Mouse (Mus musculus) embryonic facial prominence, embryonic 10.5 days (tissue): ENCODE measurements around the gene Hikeshi. TPM values are rescaled to one million over a fixed set of nuclear protein-coding genes. Genes with fewer than 3 reads are reported as not detected.

Source experiments
- DNase-seq: peaks from one replicate; pipeline ENCODE4 v3.0.0-alpha.2; 2017; ENCODE audit warnings: low spot score
- H3K27ac ChIP-seq: fragments of 300-500 bp; sonication (generic); replicated peaks from 2 replicates; pipeline ENCODE4 v1.5.1; 2016; ENCODE audit warnings: mild to moderate bottlenecking
- H3K27me3 ChIP-seq: fragments of 300-500 bp; sonication (generic); replicated peaks from 2 replicates; pipeline ENCODE4 v1.6.1; 2016; ENCODE audit warnings: low read depth, mild to moderate bottlenecking; ENCODE audit not compliant: poor library complexity, severe bottlenecking
- H3K36me3 ChIP-seq: fragments of 300-500 bp; sonication (generic); replicated peaks from 2 replicates; pipeline ENCODE4 v1.6.1; 2016; ENCODE audit warnings: mild to moderate bottlenecking, moderate library complexity
- H3K4me1 ChIP-seq: fragments of 300-500 bp; sonication (generic); 2 replicates; pipeline ENCODE4 v1.6.1; 2016
- H3K4me3 ChIP-seq: fragments of 300-500 bp; sonication (generic); 2 replicates; pipeline ENCODE4 v1.5.1; 2016; ENCODE audit warnings: mild to moderate bottlenecking, moderate library complexity
- H3K9me3 ChIP-seq: fragments of 300-500 bp; sonication (generic); 2 replicates; pipeline ENCODE4 v1.6.1; 2016; ENCODE audit warnings: mild to moderate bottlenecking
- WGBS: fragments of 180-500 bp; shearing (Covaris S2); methylation state at CpG from one replicate; pipeline ENCODE4 v1.1.7; 2016; 5-methylcytosine and 5-hydroxymethylcytosine counted together
- polyA plus RNA-seq: library from polyadenylated mRNA; unstranded; fragments of >200 nt; fragmentation: Nextera tagmentation; extraction: Ambion mirVana; gene quantifications from 2 replicates; pipeline ENCODE4 v1.2.1, GENCODE M21; 2016

The Hikeshi gene
- polyA plus RNA-seq, 1 experiment from 2014 or later: 149 TPM

DNA sequence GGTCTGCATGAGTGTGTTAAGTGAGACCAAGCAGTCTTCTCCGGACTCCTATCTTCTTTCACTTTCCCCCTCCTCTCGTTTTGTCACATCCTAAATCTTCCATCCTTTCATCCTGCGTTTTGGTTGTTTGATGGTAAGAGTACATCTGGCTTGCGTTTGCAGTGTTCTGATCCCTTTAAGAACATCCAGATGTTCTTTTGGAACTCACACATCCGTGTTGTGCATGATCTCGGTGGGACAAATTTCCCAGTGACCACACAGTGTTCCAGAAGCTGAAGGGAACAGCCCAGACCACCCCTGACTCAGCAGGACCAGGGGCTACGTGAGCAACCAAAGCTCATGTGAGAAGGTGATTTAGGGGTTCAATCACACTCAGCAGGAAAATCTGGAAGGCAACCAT lies 32.6 kb downstream of the Hikeshi start:
- DNase-seq: peak; percentile 21
- WGBS: 41% methylated on average over 7 of the region's 7 CpGs
- H3K9me3 ChIP-seq: no peaks in the 10 kb centered on the region
- H3K27ac ChIP-seq: no peak overlapping the region
- H3K4me3 ChIP-seq: no peak overlapping the region
- H3K36me3 ChIP-seq: no peaks in the 10 kb centered on the region
- peaks cover 19% of the 10 kb centered on the region for H3K4me1 ChIP-seq
- H3K27me3 ChIP-seq: no peaks in the 10 kb centered on the region

DNA sequence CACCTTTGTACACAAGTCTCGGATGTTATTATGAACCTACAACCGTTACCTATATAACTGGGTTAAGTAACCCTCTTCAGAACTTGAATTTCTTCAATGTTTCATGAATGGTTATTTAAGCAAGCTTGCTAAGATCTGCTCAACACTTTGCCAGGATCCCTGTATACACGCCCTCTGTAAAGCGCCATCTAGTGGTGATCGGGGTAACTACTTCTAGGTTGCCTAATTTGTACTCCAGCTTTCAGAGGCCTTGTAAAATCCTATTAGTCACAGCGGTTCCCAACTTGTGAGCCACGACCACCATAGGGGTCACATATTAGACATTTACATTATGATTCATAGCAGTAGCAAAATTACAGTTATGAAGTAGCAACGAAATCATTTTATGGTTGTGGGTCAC lies 33.1 kb downstream of the Hikeshi start:
- 17% methylated on average over 8 of the region's 8 CpGs for WGBS
- no peaks in the 10 kb centered on the region for H3K36me3 ChIP-seq
- no peaks in the 10 kb centered on the region for H3K27me3 ChIP-seq
- peaks cover 23% of the 10 kb centered on the region for H3K4me1 ChIP-seq
- H3K9me3 ChIP-seq: no peaks in the 10 kb centered on the region
- no peak overlapping the region for H3K27ac ChIP-seq
- DNase-seq: peak; percentile 75
- no peak overlapping the region for H3K4me3 ChIP-seq

DNA sequence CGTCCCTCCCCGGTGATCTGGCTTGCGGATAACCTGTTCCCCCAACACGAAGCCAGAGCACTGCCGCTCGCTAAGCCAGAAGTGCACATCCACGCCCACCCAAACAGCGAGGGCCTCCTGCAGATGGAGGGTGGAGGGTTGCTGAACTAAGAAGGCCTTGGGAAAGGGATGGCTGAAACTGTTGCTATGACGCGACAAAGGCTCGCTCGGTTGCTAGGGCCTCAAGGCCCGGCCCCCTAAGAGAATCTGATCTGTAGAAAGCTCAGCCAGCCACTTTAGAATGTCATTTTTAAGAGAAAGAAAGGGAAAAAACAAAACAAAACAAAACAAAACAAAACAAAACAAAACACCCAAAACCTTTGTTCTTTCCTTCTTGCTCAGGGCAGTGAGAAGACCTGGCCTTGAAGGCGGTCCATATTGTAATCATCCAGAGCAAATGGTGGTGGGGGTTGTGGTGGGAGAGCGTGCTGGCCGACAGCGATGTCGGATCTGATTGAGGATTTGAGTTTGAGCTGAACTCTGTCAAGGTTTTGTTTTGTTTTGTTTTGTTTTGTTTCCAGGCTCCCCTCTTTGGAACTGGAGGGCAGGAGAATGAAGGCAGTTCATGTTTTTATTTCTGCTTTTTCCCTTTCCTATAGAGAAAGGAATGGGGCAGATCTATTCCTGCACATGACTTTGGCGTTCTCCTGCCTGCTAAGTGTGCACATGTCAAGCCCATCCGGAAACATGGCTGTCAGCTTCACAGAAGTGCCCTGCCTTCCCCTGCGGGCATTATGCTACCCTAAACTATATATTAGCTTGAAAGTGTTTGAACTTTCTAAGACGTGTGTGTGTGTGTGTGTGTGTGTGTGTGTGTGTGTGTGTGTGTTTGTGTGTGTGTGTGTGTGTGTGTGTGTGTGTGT lies 37.3 kb downstream of the Hikeshi start, which contains the start of gene Ccdc81:
Gene Ccdc81, minus strand, starts transcription at position 188 of the 902 bp plus-strand sequence.
- H3K36me3 ChIP-seq: no peaks in the 10 kb centered on the region
- H3K9me3 ChIP-seq: no peaks in the 10 kb centered on the region
- H3K4me1 ChIP-seq: peaks cover 18% of the 10 kb centered on the region
- peak within 1 kb of the TSS; percentile 25; the same call in 1 of the 2 replicates for H3K4me3 ChIP-seq
- WGBS: 35% methylated on average over 22 of the region's 22 CpGs
- no peaks in the 10 kb centered on the region for H3K27me3 ChIP-seq
- H3K27ac ChIP-seq: no peak within 1 kb of the TSS
- DNase-seq: peak; percentile 59

DNA sequence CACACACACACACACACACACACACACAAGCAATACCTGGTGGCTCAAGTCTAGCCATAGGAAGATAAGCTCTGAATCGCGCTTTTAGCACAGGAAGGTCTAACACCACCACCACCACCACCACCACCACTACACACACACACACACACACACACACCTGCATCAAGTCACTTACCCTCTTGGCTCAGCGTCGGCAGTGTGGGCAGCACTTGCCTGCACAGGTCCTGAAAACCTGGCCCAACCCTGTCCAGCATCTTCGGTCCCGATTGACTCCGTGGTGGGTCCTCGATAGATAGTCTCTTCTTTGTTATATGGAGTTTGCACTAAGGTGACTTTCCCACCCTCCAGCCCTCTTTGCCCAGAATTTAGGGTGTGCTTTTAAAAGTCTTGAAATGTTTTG lies 38.0 kb downstream of the Hikeshi start:
- H3K9me3 ChIP-seq: no peaks in the 10 kb centered on the region
- 90% methylated on average over 8 of the region's 8 CpGs for WGBS
- DNase-seq: no peak
- H3K27ac ChIP-seq: no peak overlapping the region
- peak overlapping the region; percentile 25; the same call in 1 of the 2 replicates for H3K4me3 ChIP-seq
- H3K4me1 ChIP-seq: peaks cover 11% of the 10 kb centered on the region
- no peaks in the 10 kb centered on the region for H3K36me3 ChIP-seq
- H3K27me3 ChIP-seq: no peaks in the 10 kb centered on the region

DNA sequence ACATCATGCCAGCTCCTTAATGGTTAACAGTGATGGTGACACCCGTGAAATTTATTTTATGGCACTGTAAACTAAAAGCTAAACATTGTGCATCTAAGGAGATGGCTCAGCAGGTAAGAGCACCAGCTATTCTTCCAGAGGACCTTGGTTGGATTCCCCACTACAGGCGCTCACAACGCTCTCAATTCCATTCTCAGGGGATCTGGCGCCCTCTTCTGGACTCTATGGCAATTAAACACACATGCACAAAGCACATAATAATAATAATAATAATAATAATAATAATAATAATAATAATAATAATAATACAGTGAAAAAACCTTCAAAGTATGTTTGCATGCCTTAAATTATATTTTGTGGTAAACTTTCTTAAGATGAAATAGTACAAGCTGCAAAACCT lies 49.1 kb downstream of the Hikeshi start:
- Histone ChIP-seq H3K27ac (no peak overlapping the region), H3K4me3 (no peak overlapping the region), H3K27me3 (no peaks in the 10 kb centered on the region), H3K36me3 (no peaks in the 10 kb centered on the region), H3K9me3 (no peaks in the 10 kb centered on the region), H3K4me1 (no peaks in the 10 kb centered on the region)
- 23% methylated on average over 4 of the region's 4 CpGs for WGBS
- DNase-seq: peak; percentile 26

DNA sequence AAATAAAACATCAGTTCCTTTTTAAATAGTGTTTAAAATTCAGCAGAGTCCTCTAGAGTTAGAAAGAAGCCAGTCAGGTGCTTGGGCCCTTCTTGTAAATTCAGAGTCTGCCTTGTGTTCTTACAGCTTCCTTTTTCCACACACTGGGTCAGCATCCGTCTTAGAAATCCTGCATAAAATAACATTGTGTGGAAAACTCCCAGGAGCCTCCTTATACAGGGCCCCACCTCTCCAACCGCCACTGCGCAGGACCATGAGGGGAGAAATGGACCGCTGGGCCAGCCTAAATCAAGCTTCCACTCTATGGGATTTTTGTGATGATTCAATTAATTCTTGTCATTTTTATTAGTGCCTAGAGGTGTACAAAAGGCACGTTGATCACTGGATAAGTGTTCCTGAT lies 49.6 kb downstream of the Hikeshi start:
- H3K4me1 ChIP-seq: no peaks in the 10 kb centered on the region
- no peak overlapping the region for H3K4me3 ChIP-seq
- H3K36me3 ChIP-seq: no peaks in the 10 kb centered on the region
- no peaks in the 10 kb centered on the region for H3K9me3 ChIP-seq
- no peaks in the 10 kb centered on the region for H3K27me3 ChIP-seq
- WGBS: 82% methylated on average over 5 of the region's 5 CpGs
- DNase-seq: no peak
- H3K27ac ChIP-seq: no peak overlapping the region

DNA sequence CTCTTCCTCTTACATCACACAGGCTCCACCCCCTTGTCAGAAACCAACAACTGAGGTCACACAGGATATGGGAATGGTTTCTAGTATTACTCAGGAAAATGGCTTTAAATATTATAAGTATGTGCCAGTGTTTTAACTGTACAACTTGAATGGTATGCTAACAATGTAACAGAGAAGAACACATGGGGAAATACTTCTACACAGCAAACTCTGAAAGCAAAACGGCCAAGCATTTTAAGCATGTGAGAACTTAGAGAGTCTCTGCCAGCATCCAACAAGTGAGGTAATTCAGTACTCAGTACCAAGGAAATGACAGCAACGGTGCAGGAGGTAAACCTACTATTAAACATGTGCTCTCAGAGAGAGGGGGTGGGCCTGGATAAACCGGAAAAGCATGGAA lies 56.5 kb downstream of the Hikeshi start:
- Histone ChIP-seq H3K27me3 (no peaks in the 10 kb centered on the region), H3K27ac (no peak overlapping the region), H3K36me3 (no peaks in the 10 kb centered on the region), H3K4me3 (no peak overlapping the region), H3K9me3 (no peaks in the 10 kb centered on the region), H3K4me1 (no peaks in the 10 kb centered on the region)
- DNase-seq: no peak
- 74% methylated on average over 3 of the region's 3 CpGs for WGBS

DNA sequence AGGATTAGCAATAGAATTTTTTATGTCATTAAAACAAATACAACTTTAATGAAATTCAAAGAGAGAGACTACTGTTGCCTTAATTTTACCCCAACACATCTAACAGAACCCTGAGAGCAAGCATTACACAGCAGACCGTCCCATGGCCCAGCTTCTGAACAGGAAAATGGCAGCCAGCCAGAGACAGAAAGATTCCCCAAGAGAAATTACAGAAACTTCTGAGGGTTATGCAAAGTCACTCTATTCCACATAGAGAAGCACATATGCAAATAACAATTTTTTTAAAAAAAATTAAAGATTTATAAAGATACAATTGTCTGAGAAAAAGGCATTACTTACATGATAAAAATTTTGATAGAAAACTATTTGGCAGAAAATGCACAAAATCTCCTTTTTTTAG lies 61.3 kb downstream of the Hikeshi start:
- H3K4me1 ChIP-seq: no peaks in the 10 kb centered on the region
- H3K9me3 ChIP-seq: no peaks in the 10 kb centered on the region
- no peaks in the 10 kb centered on the region for H3K27me3 ChIP-seq
- no peak overlapping the region for H3K27ac ChIP-seq
- WGBS: 83% methylated on average over 1 of the region's 1 CpGs
- no peak for DNase-seq
- H3K4me3 ChIP-seq: no peak overlapping the region
- no peaks in the 10 kb centered on the region for H3K36me3 ChIP-seq

Other genes starting within 250 kb of the Hikeshi start
- gene Ccdc81, start 37.6 kb downstream of the Hikeshi start, polyA plus RNA-seq: 0.10 and 0.31 TPM in 2 replicates
- gene Eed, start 39.8 kb upstream of the Hikeshi start, polyA plus RNA-seq: 89.6 and 89.7 TPM in 2 replicates
- gene Picalm, start 189.0 kb upstream of the Hikeshi start, polyA plus RNA-seq: 29.0 and 30.3 TPM in 2 replicates